Mouse (Mus musculus) gastrocnemius, adult 18-20 months (tissue): Measurements from ENCODE around the gene Tiam1. TPM values are rescaled to one million over a fixed set of nuclear protein-coding genes. Genes with fewer than 3 reads are reported as not detected.

Source experiments
- DNase-seq: peaks from one replicate; pipeline ENCODE4 v3.0.0; 2021; ENCODE audit warnings: low spot score
- total RNA-seq, 2 experiments: library from RNA; stranded (reverse); gene quantifications; 2 replicates each; pipeline ENCODE4 v1.2.3; 2021

Tiam1 gene
- total RNA-seq, 2 experiments from 2014 or later: 4.2 to 10.0 TPM

DNA sequence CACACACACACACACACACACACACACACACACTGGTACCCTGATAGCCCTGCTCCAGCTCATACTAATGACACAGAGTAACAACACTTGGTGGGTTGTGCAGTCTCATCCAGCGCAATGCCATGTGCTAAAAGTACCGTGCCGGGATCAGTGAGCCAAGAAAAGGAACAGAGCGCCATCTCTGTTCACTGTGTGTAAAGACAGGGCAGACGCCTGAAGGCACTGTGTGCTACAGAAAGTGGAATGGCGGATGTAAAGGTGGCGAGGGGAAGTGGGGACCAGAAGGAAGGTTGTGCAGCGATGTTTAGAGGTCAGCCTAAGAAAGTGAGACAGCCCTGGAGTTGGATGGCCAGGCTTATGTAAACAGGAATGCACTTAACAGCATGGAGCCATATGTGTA, 221.1 kb downstream of the Tiam1 start:
- DNase-seq: no peak

- DNase-seq: no peak
These were observed 222.2 kb downstream of the Tiam1 start for GRCm38 (mm10) chr16:89921370-89921769.

DNA sequence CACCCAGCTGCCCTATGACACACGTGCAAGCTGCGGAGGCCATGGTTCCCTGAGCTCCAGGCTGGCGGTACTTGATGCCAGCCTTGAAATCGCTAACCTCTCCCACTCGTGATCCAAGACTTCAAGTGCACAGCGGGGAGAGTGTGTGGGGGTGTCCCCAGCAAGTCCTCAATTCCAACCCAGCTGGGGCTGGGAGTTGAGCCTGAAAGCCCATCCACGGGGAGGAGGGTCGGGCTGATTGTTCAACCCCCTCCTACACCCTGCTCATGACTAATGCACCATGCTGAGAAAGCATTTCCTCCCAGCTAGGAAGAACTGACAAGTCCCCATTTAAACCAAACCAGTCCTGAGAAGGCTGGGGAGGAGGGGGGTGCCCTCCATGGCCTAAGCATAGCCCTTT, 223.2 kb downstream of the Tiam1 start:
- no peak for DNase-seq

- no peak for DNase-seq
These were observed 226.2 kb downstream of the Tiam1 start for GRCm38 (mm10) chr16:89917404-89917803.

- no peak for DNase-seq
These were observed 228.6 kb downstream of the Tiam1 start for GRCm38 (mm10) chr16:89914946-89915345.

- no peak for DNase-seq
These were observed 230.7 kb downstream of the Tiam1 start for GRCm38 (mm10) chr16:89912686-89913375.

GRCm38 (mm10) chr16:89909393-89910068, 234.0 kb downstream of the Tiam1 start:
- no peak for DNase-seq

DNA sequence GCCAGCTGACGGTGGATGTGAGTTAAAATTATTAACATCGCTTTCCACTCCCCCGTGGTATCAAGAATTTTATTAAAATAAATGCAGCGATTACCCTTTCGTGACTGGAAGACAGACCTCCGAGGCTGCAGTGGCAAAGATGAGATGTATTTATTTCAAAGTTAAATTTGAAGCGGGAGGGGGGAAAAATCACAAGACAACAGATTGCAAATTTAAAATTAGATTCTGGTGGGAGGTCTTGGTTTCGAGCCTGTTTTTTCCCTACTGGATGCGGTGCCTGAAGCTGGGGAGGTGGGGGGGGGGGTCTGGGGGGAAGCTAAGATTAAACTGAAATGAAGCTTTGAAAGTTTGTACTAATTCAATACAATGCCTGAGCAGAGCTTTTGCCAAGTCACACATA, 235.9 kb downstream of the Tiam1 start:
- no peak for DNase-seq

- DNase-seq: no peak
These were observed 236.7 kb downstream of the Tiam1 start for GRCm38 (mm10) chr16:89906909-89907308.

DNA sequence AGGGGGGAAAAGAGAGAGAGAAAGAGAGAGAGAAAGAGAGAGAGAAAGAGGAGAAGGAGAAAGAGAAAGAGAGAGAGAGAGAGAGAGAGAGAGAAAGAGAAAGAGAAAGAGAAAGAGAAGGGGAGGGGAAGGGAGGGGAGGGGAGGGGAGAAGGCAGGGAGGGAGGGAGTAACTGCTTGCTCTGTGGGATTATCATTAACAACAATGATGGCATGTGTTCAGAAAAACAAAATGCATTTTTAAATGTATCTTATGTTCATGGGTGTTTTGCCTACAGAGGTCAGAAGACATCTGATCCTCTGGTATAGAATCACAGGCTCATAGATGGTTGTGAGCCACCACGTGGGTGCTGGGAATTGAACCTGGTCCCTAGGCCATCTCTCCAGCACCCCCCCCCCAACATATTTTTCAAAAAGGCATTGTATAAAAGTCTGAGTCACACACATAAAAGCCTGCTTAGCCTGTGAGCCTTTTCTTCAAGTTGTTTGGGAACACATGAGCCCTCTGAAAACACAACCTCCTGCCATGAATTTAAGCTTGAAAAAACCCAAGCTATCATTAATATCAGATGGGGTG, 237.8 kb downstream of the Tiam1 start:
- DNase-seq: no peak

DNA sequence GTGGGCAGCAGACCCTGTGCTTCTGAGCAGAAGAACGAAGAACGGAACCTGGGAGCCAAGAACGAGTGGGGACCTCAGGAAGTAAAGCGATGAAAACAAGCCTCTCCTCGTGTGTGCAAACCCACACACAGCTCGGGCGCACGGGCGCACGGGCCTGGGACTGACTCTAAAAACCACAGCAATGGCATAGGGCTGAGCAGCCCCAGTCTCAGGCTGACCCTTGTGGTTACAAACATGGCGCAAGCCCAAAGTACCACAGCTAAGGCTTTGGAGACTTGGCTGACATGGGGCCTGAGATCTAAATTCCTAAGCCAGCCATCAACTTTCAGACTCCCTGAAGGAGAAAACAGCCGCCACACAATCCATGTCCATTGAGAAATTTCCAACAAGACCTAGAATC, 239.4 kb downstream of the Tiam1 start:
- no peak for DNase-seq

- DNase-seq: no peak
These were observed 240.8 kb downstream of the Tiam1 start for GRCm38 (mm10) chr16:89902578-89903304.

DNA sequence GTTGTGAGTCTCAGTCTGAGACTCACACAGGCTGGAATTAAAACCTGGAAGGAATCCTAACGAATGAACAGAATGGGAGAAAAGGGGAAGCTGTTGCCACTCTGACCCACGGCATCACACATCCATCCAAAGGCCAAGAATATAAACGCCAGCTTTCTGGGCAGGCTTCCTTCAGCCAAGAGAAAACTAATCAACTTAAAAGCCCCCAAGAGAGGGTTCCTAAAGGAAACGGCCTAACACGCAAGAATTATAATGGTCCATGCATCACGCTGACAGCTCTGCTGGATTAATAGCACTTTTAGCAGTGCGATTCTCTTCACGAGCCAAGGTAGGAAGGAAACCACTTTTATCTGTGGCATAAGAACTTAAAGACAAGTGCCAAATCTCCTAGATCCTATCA, 242.9 kb downstream of the Tiam1 start:
- DNase-seq: no peak

DNA sequence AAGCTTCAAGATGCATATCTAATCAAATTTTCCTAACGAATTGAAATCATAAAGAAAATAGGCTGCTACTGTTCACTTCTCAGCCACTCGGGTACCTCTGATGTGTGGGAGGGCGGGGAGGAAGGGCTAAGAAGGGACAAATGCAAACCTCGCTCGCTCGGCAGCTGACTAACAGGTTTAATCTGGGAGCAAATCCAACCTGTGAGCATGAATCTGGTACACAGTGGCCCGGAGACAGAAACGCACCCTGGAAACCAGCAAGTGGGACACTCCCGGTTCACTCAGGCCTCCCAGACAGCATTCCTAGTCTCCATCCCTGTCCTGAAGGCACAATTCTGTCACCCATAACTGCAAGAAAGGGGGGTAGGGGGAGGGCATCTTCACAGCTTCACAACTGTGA, 244.4 kb downstream of the Tiam1 start:
- DNase-seq: no peak

- no peak for DNase-seq
These were observed 245.3 kb downstream of the Tiam1 start for GRCm38 (mm10) chr16:89898299-89898625.

- peak; percentile 33 for DNase-seq
These were observed 245.8 kb downstream of the Tiam1 start for GRCm38 (mm10) chr16:89897547-89898298.

DNA sequence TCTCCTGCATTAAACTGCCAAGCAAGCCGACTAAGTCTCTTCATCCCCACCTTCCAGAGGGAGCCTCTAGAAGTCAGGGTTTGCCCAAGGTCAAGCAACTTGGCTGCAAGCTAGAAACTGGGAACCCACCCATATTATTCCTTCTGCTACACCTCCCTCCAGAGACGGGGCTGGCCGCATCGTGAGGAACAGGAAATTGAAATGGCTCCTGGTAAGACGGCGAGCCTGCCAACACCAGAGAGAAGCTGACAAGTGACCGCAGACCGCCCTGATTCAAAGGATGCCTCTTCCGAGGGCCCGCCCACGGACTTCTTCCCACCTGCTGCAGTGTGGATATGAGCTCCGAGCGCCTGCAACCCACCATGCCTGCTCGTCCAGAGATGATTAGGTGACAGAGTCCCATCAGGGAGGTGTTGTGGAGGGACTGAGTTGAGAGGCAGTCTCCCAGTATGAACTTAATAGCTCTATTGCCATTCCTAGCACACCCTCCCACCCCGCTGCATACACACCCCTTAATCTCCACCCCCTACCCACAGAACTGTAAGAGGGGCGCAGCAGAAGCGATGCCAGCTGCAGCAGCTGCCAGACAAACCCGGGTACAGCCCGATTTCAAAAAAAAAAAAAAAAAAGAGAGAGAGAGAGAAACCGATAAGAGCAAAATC, 246.6 kb downstream of the Tiam1 start:
- peak; percentile 65 for DNase-seq

DNA sequence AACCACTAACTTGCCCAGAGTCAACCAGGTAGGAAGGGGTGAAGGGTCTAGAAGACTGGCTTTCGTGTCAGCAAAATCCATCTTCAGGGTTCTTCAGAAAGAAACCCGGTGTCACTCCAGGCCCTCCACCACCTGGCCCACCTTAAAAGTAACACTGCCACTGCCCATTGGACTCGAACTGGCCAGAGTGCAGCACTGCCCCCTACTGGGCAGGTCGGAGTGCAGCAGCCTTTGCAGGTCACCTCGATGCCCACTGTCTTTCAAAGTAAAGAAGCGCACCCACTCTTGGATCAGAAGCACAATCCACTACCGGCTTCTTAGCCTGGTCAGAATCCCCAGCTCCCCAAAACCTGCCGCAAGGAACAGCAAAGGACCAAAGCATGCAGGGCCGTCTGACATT, 247.2 kb downstream of the Tiam1 start:
- no peak for DNase-seq

DNA sequence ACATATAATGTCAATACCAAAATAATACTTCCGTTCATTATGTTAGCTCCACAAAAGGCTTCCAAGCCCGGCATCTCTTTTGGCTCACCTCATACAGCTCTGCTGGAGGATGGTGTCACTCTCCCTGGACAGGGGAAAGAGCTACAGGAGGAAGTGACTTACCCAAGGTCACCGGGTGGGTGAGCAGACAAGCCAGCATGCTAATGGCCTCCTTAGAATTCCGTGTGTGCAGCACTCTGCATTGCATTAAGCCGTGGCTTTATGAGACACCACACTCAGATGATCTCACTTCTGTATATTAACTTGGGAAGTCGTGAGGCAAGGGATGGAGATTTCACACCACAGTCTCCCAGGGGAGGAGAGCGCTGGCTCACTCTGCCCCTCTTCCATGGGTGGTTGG, 248.3 kb downstream of the Tiam1 start:
- no peak for DNase-seq

DNA sequence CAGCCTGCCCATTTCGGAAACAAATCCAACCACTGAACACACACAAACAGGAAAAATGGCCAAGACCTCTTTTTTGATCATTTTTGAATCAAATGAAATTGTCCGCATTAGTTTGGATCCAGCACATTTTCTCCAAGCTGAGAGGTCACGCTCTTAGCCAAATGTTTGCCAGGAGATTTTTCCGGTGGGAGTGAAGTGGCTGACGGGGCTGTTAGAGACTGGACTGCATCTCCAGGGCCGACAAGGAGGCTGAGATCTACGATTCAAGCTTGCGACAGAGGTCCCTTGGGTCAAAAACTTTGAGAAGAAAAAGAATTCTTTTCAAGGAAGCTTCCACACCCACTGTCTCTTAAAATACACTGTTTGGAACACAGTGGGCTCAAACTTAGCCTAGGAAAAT, 248.8 kb downstream of the Tiam1 start:
- peak; percentile 56 for DNase-seq

GRCm38 (mm10) chr16:89890515-89891189, 252.9 kb downstream of the Tiam1 start:
- DNase-seq: no peak
